Mouse (Mus musculus): Measurements from ENCODE around the gene Myo16. TPM values are rescaled to one million over a fixed set of nuclear protein-coding genes. Genes with fewer than 3 reads are reported as not detected.

The Myo16 gene
- polyA plus RNA-seq, 1 experiment from 2014 or later, result 0.63 TPM

DNA sequence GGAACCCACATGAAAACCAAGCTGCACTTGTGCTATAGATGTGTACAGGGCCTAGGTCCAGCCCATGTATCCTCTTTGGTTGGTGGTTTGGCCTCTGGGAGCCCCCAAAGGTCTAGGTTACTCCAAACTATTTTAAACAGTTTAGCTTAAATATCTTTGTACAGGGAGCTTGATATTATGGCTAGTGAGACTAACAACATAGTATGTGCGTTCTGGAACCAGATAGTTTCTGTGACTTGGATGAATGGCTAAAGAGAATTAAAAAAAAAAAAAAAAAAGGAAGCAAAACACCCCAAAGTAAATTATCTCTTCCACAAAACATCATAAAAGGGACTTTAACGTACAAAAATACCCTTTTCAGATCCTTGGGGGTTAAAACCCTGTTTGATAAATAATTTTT is 218.9 kb downstream of the Myo16 start:
- no peak for ATAC-seq (ENCODE audit: insufficient number of reproducible peaks, low FRiP score, low TSS enrichment, low read depth)
- Histone ChIP-seq H3K4me3 (replicated peaks) (no peak overlapping the region), H3K27ac (replicated peaks) (no peak overlapping the region), H3K4me1 (no peaks in the 10 kb centered on the region), H3K9ac (no peak overlapping the region), H3K9me3 (replicated peaks) (no peaks in the 10 kb centered on the region), H3K27me3 (no peaks in the 10 kb centered on the region), H3K4me2 (replicated peaks) (no peak overlapping the region), H3K36me3 (no peaks in the 10 kb centered on the region)
- WGBS, result 84% methylated on average over 2 of the region's 2 CpGs

DNA sequence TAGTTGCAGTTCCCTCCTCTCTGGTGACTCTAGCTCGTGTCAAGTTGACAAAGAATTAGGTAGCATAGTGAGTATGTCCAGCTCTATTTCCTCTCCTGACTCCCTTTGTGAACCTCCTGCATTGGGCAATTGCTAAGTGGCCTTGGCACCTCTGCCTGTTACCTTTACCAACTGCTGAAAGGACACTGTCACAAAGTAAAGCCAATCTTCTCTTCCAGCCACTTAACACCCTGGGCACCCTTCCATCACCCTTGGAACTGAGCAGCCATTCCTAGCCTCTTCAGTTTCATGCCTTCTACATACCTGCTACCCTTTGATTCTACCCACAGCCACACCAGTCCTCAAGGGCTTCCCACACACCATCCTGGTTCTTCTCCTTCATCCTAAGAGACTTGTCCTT is 233.4 kb downstream of the Myo16 start:
- no peak overlapping the region for H3K9ac ChIP-seq

GRCm38 (mm10) chr8:10391096-10391683 is 237.5 kb downstream of the Myo16 start:
- Histone ChIP-seq H3K27ac (replicated peaks) (no peak overlapping the region), H3K9me3 (replicated peaks) (no peaks in the 10 kb centered on the region), H3K27me3 (no peaks in the 10 kb centered on the region), H3K36me3 (no peaks in the 10 kb centered on the region), H3K9ac (no peak overlapping the region), H3K4me2 (replicated peaks) (no peak overlapping the region), H3K4me1 (no peaks in the 10 kb centered on the region), H3K4me3 (replicated peaks) (no peak overlapping the region)
- 41% methylated on average over 7 of the region's 7 CpGs for WGBS
- ATAC-seq (ENCODE audit: insufficient number of reproducible peaks, low FRiP score, low TSS enrichment, low read depth), result no peak

More for the DNA sequence above, 233.4 kb downstream of the Myo16 start:
- Histone ChIP-seq H3K27me3 (no peaks in the 10 kb centered on the region), H3K27ac (replicated peaks) (no peak overlapping the region), H3K36me3 (no peaks in the 10 kb centered on the region), H3K9me3 (replicated peaks) (no peaks in the 10 kb centered on the region), H3K4me2 (replicated peaks) (no peak overlapping the region), H3K4me1 (no peaks in the 10 kb centered on the region), H3K4me3 (replicated peaks) (no peak overlapping the region)
- ATAC-seq (ENCODE audit: insufficient number of reproducible peaks, low FRiP score, low TSS enrichment, low read depth), result no peak
- WGBS, result 61% methylated on average over 1 of the region's 1 CpGs

GRCm38 (mm10) chr8:10391913-10392312 is 238.2 kb downstream of the Myo16 start:
- no peaks in the 10 kb centered on the region for H3K4me1 ChIP-seq
- no peaks in the 10 kb centered on the region for H3K27me3 ChIP-seq
- no peaks in the 10 kb centered on the region for H3K36me3 ChIP-seq
- H3K4me2 ChIP-seq (replicated peaks), result no peak overlapping the region
- WGBS, result 59% methylated on average over 6 of the region's 6 CpGs
- H3K4me3 ChIP-seq (replicated peaks), result no peak overlapping the region
- no peak overlapping the region for H3K27ac ChIP-seq (replicated peaks)
- no peak for ATAC-seq (ENCODE audit: insufficient number of reproducible peaks, low FRiP score, low TSS enrichment, low read depth)
- no peak overlapping the region for H3K9ac ChIP-seq
- H3K9me3 ChIP-seq (replicated peaks), result no peaks in the 10 kb centered on the region

- ATAC-seq (ENCODE audit: insufficient number of reproducible peaks, low FRiP score, low TSS enrichment, low read depth), result no peak
- 65% methylated on average over 2 of the region's 2 CpGs for WGBS
- no peak overlapping the region for H3K27ac ChIP-seq (replicated peaks)
Observed at GRCm38 (mm10) chr8:10394506-10394905, 240.8 kb downstream of the Myo16 start.

GRCm38 (mm10) chr8:10395146-10395545 is 241.4 kb downstream of the Myo16 start:
- Histone ChIP-seq H3K27me3 (no peaks in the 10 kb centered on the region), H3K36me3 (no peaks in the 10 kb centered on the region), H3K27ac (replicated peaks) (no peak overlapping the region), H3K4me3 (replicated peaks) (no peak overlapping the region), H3K4me1 (no peaks in the 10 kb centered on the region), H3K9me3 (replicated peaks) (no peaks in the 10 kb centered on the region), H3K4me2 (replicated peaks) (no peak overlapping the region), H3K9ac (no peak overlapping the region)
- 68% methylated on average over 7 of the region's 7 CpGs for WGBS
- no peak for ATAC-seq (ENCODE audit: insufficient number of reproducible peaks, low FRiP score, low TSS enrichment, low read depth)

More at GRCm38 (mm10) chr8:10394506-10394905, 240.8 kb downstream of the Myo16 start:
- H3K9ac ChIP-seq, result no peak overlapping the region
- H3K9me3 ChIP-seq (replicated peaks), result no peaks in the 10 kb centered on the region
- H3K4me2 ChIP-seq (replicated peaks), result no peak overlapping the region
- H3K4me3 ChIP-seq (replicated peaks), result no peak overlapping the region
- no peaks in the 10 kb centered on the region for H3K4me1 ChIP-seq
- no peaks in the 10 kb centered on the region for H3K27me3 ChIP-seq
- H3K36me3 ChIP-seq, result no peaks in the 10 kb centered on the region

DNA sequence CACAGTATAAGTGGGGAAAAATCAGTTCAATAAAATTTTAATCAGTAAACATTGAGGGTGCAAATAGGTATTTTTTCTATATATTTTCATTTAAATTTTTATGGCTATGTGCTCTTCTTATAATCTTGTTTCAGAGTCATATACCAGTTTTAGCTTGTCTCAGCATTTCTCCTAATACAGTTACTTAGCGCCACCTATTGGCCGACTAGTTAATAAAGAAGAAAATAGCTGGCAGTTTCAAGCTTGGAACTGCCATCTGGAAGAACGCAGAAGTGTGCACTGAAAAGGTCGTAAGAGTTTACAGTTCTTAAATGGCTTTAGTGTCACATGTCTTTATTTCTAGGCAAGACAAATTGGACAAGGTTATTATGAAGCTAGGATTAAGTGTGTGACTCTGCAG is 248.9 kb downstream of the Myo16 start:
- H3K27me3 ChIP-seq, result 0 out of 2 replicates have a peak, but pooled peaks cover 5% of the 10 kb centered on the region
- 7% methylated on average over 4 of the region's 4 CpGs for WGBS
- no peaks in the 10 kb centered on the region for H3K36me3 ChIP-seq
- no peak overlapping the region for H3K27ac ChIP-seq (replicated peaks)
- H3K9ac ChIP-seq, result no peak overlapping the region
- H3K9me3 ChIP-seq (replicated peaks), result no peaks in the 10 kb centered on the region
- no peak overlapping the region for H3K4me2 ChIP-seq (replicated peaks)
- no peak overlapping the region for H3K4me3 ChIP-seq (replicated peaks)
- no peaks in the 10 kb centered on the region for H3K4me1 ChIP-seq
- ATAC-seq (ENCODE audit: insufficient number of reproducible peaks, low FRiP score, low TSS enrichment, low read depth), result no peak

- 0 out of 2 replicates have a peak, but pooled peaks have one; percentile 29 for ATAC-seq (ENCODE audit: insufficient number of reproducible peaks, low FRiP score, low TSS enrichment, low read depth)
- H3K9me3 ChIP-seq (replicated peaks), result no peaks in the 10 kb centered on the region
- no peak overlapping the region for H3K4me2 ChIP-seq (replicated peaks)
- H3K4me1 ChIP-seq, result no peaks in the 10 kb centered on the region
- H3K4me3 ChIP-seq (replicated peaks), result no peak overlapping the region
- H3K9ac ChIP-seq, result no peak overlapping the region
- no peak overlapping the region for H3K27ac ChIP-seq (replicated peaks)
- H3K27me3 ChIP-seq, result 0 out of 2 replicates have a peak, but pooled peaks cover 5% of the 10 kb centered on the region
- 26% methylated on average over 8 of the region's 8 CpGs for WGBS
- no peaks in the 10 kb centered on the region for H3K36me3 ChIP-seq
Observed at GRCm38 (mm10) chr8:10405469-10405868, 251.8 kb downstream of the Myo16 start.

DNA sequence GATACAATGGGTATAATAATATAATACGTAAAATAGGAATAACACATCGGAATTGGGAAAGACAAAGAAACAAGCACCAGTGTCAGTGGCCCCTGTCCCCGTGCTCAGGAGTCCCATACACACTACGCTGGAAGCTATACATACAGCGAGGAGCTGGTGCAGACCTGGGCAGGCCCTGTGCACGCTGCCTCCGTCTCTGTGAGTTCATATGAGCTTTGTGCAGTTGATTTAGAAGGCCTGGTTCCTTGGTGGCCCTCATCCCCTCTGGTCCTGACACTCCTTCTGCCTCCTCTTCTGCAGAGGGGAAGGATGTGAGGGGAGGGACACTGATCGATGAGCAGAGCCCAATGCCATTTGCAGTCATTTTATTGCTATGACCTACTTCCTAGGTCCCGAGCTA is 255.3 kb downstream of the Myo16 start:
- Histone ChIP-seq H3K4me2 (replicated peaks) (no peak overlapping the region), H3K27me3 (0 out of 2 replicates have a peak, but pooled peaks cover 5% of the 10 kb centered on the region), H3K9me3 (replicated peaks) (no peaks in the 10 kb centered on the region), H3K27ac (replicated peaks) (no peak overlapping the region), H3K4me1 (no peaks in the 10 kb centered on the region), H3K4me3 (replicated peaks) (no peak overlapping the region), H3K9ac (no peak overlapping the region), H3K36me3 (no peaks in the 10 kb centered on the region)
- whole genome bisulfite sequencing, result 81% methylated on average over 9 of the region's 9 CpGs
- ATAC-seq (ENCODE audit: insufficient number of reproducible peaks, low FRiP score, low TSS enrichment, low read depth), result no peak

DNA sequence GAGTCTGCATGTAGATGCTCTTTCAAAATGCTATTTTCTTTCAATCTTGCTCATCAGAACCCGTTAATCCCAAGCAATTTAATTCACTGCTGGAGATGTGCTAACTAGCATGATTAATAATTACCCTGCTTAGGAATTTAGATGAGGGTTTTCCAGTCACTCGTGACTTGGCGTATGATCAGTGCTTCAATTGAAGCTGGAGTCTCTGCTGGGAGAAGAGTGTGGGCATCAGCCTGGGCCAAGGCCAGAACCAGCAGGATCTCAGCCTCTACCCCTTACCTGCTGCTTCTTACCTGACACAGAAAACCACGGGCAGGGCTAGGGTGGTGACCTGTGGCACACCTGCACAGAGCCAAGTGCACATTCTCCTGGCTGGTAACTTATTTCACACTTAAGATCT is 257.8 kb downstream of the Myo16 start:
- no peak for ATAC-seq (ENCODE audit: insufficient number of reproducible peaks, low FRiP score, low TSS enrichment, low read depth)

GRCm38 (mm10) chr8:10413881-10414280 is 260.2 kb downstream of the Myo16 start:
- Histone ChIP-seq H3K9ac (no peak overlapping the region), H3K27me3 (0 out of 2 replicates have a peak, but pooled peaks cover 9% of the 10 kb centered on the region), H3K9me3 (replicated peaks) (no peaks in the 10 kb centered on the region), H3K27ac (replicated peaks) (no peak overlapping the region), H3K4me2 (replicated peaks) (no peak overlapping the region), H3K4me1 (no peaks in the 10 kb centered on the region), H3K4me3 (replicated peaks) (no peak overlapping the region), H3K36me3 (no peaks in the 10 kb centered on the region)
- ATAC-seq (ENCODE audit: insufficient number of reproducible peaks, low FRiP score, low TSS enrichment, low read depth), result no peak
- 89% methylated on average over 8 of the region's 8 CpGs for WGBS

More for the DNA sequence above, 257.8 kb downstream of the Myo16 start:
- H3K27ac ChIP-seq (replicated peaks), result no peak overlapping the region
- H3K9ac ChIP-seq, result no peak overlapping the region
- no peaks in the 10 kb centered on the region for H3K36me3 ChIP-seq
- 68% methylated on average over 4 of the region's 4 CpGs for WGBS
- no peaks in the 10 kb centered on the region for H3K4me1 ChIP-seq
- 0 out of 2 replicates have a peak, but pooled peaks cover 9% of the 10 kb centered on the region for H3K27me3 ChIP-seq
- H3K4me2 ChIP-seq (replicated peaks), result no peak overlapping the region
- no peaks in the 10 kb centered on the region for H3K9me3 ChIP-seq (replicated peaks)
- H3K4me3 ChIP-seq (replicated peaks), result no peak overlapping the region

GRCm38 (mm10) chr8:10414684-10415212 is 261.0 kb downstream of the Myo16 start:
- Histone ChIP-seq H3K9me3 (replicated peaks) (no peaks in the 10 kb centered on the region), H3K4me3 (replicated peaks) (no peak overlapping the region), H3K4me2 (replicated peaks) (peak overlapping the region; percentile 21; the same call in 1 of the 2 replicates), H3K4me1 (no peaks in the 10 kb centered on the region), H3K27ac (replicated peaks) (no peak overlapping the region), H3K36me3 (no peaks in the 10 kb centered on the region), H3K27me3 (0 out of 2 replicates have a peak, but pooled peaks cover 9% of the 10 kb centered on the region), H3K9ac (no peak overlapping the region)
- ATAC-seq (ENCODE audit: insufficient number of reproducible peaks, low FRiP score, low TSS enrichment, low read depth), result no peak
- 19% methylated on average over 6 of the region's 6 CpGs for WGBS
